Mouse (Mus musculus) A20 (cell line): ENCODE results near the gene Nectin2.
A peak's percentile ranks its signal among the peaks of the same experiment; 100 is the strongest.

Source experiments
- DNase-seq: peaks from one replicate; pipeline ENCODE4 v3.0.0-alpha.2; 2011; ENCODE audit warnings: low read depth, low spot score

Nectin2 gene

GRCm38 (mm10) chr7:19710650-19711049, 39.6 kb downstream of the Nectin2 start:
- no peak for DNase-seq

GRCm38 (mm10) chr7:19705271-19705670, 45.0 kb downstream of the Nectin2 start:
- DNase-seq: no peak

DNA sequence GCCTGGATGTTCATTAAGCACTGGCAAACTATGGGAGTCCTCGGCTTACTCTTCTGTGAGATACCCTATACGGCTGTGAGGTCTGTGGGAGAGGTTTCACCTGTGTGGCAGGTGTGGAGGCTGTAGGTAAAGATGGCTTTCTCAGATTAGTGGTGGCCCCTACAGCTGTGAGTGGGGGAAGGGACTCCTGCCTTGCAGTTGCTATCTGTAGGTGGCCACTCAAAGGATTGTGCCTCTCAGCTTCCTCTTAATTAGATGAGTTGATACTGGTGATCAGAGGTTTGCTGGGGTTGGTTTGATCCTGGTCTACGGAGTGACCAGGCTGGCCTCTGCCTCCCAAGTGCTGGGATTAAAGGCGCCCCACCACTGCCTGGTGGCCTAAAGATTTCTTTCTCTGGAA, 45.8 kb downstream of the Nectin2 start:
- no peak for DNase-seq

GRCm38 (mm10) chr7:19702859-19703555, 47.3 kb downstream of the Nectin2 start:
- no peak for DNase-seq

GRCm38 (mm10) chr7:19701069-19701761, 49.1 kb downstream of the Nectin2 start:
- DNase-seq: peak; percentile 82

DNA sequence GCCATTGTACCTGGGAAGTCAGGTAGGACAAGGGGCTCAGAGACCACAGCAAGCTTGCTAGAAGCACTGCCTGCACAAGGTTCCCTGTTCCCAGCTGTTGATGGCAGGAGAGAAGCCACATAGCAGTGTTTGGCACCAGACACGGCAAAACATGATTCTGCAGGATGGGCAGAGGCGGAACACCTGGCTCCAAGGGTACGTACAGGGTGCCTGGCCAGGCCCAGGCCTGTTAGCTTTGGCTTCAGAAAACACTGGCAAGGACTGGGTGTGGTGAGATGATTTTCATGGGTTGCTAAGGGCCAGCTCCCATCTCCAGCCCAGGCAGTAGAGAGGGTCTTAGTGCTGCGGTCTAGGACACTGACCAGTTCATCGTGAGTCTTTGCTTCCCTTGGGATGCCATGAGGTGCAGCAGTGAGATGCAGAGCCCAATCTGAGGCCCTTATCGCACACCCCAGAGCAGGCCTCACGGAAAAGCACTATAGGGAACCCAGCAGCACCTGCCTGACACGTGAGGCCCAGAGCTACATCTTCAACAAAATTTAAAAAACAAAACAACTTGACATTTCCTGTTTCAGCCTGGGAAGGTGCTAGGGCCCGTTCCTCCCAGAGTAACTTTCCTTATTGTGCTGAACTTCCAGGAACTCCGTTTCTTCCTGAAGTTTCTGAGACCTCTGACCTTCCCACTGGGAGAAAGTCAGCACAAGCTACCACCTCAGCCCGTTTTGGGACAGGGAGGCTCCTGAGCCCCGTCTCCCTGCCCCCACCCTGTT, 49.8 kb downstream of the Nectin2 start:
- peak; percentile 64 for DNase-seq

DNA sequence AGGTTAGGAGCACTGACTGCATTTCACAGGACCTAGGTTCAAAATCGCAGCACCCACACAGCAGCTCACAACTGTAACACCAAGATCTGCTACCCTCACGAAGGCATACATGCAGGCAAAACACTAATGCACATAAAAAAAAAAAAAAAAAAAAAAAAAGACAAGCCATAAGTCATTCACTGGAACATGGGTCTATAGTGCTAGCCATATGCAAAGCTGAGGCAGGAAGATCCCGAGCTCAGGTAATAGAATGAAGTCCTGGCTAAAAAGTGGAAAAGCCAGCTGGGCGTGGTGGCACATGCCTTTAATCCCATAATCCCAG, 50.5 kb downstream of the Nectin2 start:
- DNase-seq: no peak

DNA sequence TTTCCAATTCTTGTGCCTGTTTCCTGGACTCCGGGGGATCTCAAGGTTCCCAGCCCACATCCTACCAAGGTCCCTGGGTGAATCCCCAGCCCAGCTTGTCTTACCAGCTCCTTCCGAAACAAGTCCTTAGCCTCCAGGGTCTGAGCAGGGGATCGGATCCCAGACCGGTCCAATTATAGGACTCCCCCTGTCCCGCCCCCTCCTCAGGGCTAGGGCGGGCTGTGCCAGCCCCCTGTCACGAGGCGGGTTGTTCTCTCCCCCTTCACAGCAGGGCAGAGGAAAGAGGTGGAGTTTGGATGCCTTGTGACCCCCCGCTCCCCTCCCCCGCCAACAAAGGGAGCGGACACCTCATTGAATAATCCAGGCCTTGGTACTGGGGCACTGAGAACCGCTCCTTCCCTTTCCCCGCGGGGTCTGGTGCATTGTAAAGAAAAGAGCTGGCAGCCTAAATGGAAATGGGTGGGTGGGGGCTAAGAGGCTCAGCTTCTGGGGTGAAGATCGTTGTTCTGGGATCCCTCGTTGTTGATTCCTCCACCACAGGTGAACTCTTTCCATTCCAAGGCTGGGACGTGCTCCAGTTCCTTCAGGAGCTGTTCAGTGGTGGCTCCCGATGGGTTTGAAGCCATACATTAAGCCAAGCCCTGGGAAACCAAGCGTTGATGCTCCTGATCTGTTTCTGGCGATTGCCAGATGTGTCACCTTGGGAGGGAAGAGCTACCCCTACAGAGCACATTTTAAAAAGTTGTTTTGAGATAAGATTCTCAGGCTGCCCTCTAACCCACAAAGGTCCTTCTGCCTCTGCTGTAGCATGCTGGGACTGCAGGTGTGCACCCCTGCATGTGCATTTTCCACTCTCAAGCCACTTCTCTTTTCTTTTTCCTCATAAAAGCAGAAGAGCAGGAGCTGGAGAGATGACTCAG, 51.1 kb downstream of the Nectin2 start, which contains the start of gene Apoe:
TSS of gene Apoe (minus strand) at position 282 of the 920 bp plus-strand sequence.
- peak; percentile 75 for DNase-seq

- DNase-seq: no peak
These were observed 52.1 kb downstream of the Nectin2 start for GRCm38 (mm10) chr7:19697949-19698906.

GRCm38 (mm10) chr7:19696336-19696873, 53.9 kb downstream of the Nectin2 start:
- no peak for DNase-seq

DNA sequence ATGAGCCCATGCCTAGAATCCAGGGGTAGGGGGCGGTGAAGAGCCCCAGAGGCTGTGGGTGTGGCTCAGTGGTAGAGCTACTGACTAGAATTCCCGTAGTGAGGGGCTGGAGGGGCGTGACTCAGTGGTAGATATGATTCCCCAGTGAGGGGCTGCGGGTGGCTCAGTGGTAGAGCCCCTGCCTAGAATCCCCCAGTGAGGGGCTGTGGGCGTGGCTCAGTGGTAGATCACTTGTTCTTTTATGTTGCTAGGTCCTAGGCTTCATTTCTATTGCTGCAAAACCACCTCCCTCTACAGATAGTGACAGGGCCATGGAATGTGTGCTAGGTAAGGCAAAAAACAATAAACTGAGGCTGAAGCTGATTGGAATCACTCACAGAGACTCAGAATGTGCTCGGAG, 54.4 kb downstream of the Nectin2 start:
- DNase-seq: no peak

DNA sequence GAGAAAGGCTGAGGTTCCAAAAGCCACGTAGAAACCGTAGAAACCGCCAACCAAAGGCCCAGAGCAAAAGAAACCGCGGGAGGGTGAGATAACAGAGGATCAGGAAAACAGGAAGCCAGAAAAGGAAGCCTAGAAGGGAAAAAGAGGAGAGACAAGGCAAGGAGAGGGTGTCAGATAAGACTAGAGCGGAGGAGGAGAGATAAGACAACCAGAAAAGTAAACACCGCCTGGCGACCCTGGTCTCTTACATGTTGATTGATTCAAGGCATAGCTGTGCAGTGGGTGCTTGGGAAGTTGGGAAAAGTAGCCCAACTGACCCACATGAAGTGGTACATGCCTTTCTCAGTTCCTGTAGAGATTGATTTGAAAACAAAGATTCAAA, 55.1 kb downstream of the Nectin2 start:
- no peak for DNase-seq

DNA sequence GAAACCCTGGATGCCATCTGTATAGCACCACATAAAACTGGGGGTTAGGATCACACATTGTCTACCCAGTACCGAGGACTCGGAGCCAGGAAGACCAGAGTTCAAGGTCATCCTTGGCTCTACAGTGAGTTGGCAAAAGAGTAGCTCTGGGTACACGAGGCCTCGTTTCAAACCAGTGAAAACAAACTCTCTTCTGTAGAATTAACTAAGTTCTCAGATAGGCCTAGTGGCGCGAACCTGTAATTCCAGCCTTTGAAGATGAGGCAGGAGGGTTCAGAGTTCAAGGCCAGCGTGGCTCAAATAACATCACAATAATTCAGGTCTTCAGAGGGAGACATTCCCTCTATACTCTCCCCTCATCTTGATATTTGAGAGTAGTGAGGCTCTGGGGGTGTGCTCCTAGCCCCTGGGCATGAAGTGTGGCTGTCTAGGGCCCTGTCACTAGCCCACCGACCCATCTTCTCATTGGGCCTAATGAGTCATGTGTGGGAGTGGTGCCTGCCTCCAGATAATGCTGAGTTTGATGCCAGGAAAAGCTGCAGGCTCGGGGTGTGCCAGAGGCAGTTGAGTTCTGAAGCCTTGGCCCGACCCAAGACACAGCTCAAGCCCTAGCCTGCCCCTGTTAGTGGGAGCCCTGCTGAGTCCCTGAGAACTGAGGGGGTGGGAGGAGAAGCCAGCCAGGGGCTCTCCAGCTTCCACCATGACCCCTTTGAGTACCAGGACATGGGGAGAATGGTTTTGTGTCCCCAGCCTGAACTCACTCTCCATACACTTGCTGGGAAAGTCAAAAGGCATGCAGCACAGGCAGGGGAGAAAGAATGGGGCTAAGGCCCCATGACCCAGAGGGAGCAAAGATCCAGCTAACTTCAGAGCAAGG, 55.7 kb downstream of the Nectin2 start:
- no peak for DNase-seq

GRCm38 (mm10) chr7:19693421-19693820, 56.9 kb downstream of the Nectin2 start:
- no peak for DNase-seq

DNA sequence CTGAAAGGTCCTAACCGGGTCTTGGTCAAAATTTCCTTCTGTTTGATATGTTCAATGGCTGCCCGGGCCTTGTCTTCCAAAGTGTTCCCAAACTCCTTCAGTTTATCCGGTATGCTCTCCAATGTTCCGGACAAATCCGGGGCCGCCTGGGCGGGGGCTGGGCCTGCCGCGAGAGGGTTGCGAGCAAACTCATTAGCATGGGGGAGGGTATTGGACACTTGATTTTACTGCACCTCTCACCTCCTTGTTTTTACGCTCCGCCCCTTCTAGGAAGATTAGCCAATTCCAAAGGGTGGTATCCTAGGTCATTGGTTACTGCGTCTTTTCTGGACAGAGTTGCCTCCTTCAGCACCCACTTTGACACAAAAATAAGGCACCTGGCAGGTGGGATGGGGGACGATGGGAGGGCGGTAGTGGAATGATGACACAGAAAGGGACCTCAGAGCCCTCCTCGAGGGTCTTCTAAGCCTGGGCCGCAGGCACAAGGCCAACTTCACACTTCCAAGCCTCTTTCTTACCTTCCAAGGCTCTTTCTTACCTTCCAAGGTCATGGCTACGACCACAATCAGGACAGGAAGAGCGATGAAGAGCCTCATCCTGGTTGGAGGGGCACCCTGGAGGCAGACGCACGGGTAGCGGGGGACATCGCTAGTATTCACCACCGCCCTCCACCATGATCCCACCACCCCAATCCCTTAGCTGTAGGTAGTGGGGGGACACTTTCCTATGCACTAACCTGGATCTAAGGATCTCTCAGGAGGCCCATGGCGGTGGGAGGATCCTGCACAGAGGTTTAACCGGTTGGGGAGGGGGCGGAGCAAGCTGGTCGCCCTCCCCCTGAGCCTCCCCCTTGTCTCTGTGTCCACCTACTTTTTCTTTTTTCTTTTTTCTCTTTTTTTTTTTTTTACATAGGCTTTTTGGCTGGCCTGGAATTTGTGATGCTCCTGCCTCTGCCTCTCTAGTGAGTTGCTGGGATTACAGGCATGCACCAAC, 58.1 kb downstream of the Nectin2 start, which contains the start of gene Apoc1:
TSS of gene Apoc1 (minus strand) at position 788 of the 993 bp plus-strand sequence.
- no peak for DNase-seq

DNA sequence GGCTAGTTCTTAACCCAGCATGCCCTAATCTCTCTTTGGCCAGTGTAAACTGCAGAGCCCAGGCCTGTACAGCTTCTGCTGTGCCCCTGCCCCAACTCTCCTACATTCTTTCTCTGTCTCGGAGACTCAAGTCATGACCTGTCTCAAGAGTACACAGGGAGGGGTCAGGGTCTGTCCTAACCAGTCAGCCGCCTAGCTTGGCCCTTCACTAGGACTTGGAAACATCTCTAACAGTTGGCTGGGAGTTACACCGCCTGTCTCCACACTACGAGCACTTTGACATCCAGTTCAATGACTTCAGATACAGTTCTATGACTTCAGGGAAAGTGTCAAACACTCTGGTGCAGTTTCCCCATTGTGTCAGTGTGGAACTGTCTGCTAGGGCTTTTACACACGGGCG, 58.8 kb downstream of the Nectin2 start:
- no peak for DNase-seq

DNA sequence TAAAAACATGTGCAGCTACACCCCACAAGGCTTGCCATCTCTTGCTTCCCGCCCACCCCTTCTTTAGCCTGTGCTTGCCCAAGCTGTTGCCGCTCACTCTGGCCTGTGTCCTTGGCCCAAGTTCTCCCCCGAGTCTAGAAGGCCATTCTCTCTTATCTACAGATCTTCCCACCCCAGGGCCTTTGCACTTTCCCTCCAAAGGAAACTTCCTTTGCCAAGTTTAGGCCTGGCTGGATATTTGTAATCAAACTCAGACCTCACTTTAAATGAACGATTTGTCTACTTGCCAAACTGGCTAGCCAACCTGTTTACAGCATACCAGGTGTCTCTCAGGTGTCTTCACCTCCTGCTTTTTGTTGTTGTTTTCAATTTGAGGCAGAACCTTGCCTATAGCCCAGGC, 59.4 kb downstream of the Nectin2 start:
- no peak for DNase-seq

- no peak for DNase-seq
These were observed 61.7 kb downstream of the Nectin2 start for GRCm38 (mm10) chr7:19688611-19689010.
